Mouse (Mus musculus) limb, embryonic 13.5 days (tissue): ENCODE results near the gene BC024978. TPM values are rescaled to one million over a fixed set of nuclear protein-coding genes. Genes with fewer than 3 reads are reported as not detected.
A peak's percentile ranks its signal among the peaks of the same experiment; 100 is the strongest.
"Not testable (repeated sequence)": the region's sequence is repeated elsewhere in the genome, so short reads cannot be mapped to it uniquely, and the experiment has no call there.

Experiments
- ATAC-seq: fragments of 200-750 bp; cut with Nextera tagmentation; 2 replicates; pipeline ENCODE4 v1.8.0; 2017; ENCODE audit warnings: low read depth, moderate number of reproducible peaks, moderate TSS enrichment; ENCODE audit not compliant: low FRiP score
- H3K27ac ChIP-seq: fragments of 300-500 bp; sonication (generic); 2 replicates; pipeline ENCODE4 v1.5.1; 2015; ENCODE audit warnings: inconsistent platforms, mild to moderate bottlenecking, moderate library complexity
- H3K27me3 ChIP-seq: fragments of 300-500 bp; sonication (generic); 2 replicates; pipeline ENCODE4 v1.6.1; 2015; ENCODE audit warnings: mild to moderate bottlenecking, inconsistent platforms
- H3K36me3 ChIP-seq: fragments of 300-500 bp; sonication (generic); 2 replicates; pipeline ENCODE4 v1.6.1; 2015; ENCODE audit warnings: inconsistent platforms, mild to moderate bottlenecking, moderate library complexity
- H3K4me1 ChIP-seq: fragments of 300-500 bp; sonication (generic); 2 replicates; pipeline ENCODE4 v1.6.1; 2015; ENCODE audit warnings: inconsistent platforms
- H3K4me2 ChIP-seq: fragments of 300-500 bp; sonication (generic); replicated peaks from 2 replicates; pipeline ENCODE4 v1.6.1; 2015; ENCODE audit warnings: inconsistent platforms, mild to moderate bottlenecking, moderate library complexity
- H3K4me3 ChIP-seq: fragments of 300-500 bp; sonication (generic); 2 replicates; pipeline ENCODE4 v1.5.1; 2015; ENCODE audit warnings: moderate library complexity, mild to moderate bottlenecking, inconsistent platforms
- H3K9ac ChIP-seq: fragments of 300-500 bp; sonication (generic); 2 replicates; pipeline ENCODE4 v1.6.1; 2015; ENCODE audit warnings: mild to moderate bottlenecking, inconsistent platforms
- H3K9me3 ChIP-seq: fragments of 300-500 bp; sonication (generic); 2 replicates; pipeline ENCODE4 v1.6.1; 2016; ENCODE audit warnings: inconsistent platforms
- WGBS: fragments of 180-500 bp; shearing (Covaris S2); methylation state at CpG from one replicate; pipeline ENCODE4 v1.1.7; 2015; 5-methylcytosine and 5-hydroxymethylcytosine counted together
- polyA plus RNA-seq: library from polyadenylated mRNA; unstranded; fragments of >200 nt; fragmentation: Nextera tagmentation; extraction: Ambion mirVana; gene quantifications from 2 replicates; pipeline ENCODE4 v1.2.1, GENCODE M21; 2015

Gene BC024978
- polyA plus RNA-seq, 1 experiment from 2014 or later = 3.6 TPM

DNA sequence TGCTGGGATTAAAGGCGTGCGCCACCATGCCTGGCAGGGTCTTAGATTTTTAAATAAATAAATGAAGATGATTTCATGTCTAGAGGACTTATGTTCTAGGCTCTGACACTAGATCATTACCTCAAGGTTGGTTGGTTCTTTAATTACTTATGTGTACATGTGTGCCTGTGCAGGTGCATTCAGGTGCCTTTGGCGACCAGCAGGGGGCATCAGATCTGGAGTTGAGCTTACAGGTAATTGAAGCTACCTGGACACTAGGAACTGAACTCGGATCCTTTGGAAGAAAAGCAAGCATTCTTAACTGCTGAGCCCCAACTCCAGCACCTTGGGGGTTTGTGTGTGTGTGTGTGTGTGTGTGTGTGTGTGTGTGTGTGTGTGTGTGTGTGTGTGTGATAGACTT lies 35.2 kb downstream of the BC024978 start:
- Histone ChIP-seq H3K9ac (no peak overlapping the region), H3K4me2 (no peak overlapping the region), H3K4me1 (peaks cover 35% of the 10 kb centered on the region), H3K36me3 (no peaks in the 10 kb centered on the region; the same call in 1 of the 2 replicates), H3K27ac (no peak overlapping the region), H3K27me3 (no peaks in the 10 kb centered on the region), H3K4me3 (no peak overlapping the region), H3K9me3 (no peaks in the 10 kb centered on the region)
- ATAC-seq = no peak
- WGBS = 70% methylated on average over 4 of the region's 4 CpGs

DNA sequence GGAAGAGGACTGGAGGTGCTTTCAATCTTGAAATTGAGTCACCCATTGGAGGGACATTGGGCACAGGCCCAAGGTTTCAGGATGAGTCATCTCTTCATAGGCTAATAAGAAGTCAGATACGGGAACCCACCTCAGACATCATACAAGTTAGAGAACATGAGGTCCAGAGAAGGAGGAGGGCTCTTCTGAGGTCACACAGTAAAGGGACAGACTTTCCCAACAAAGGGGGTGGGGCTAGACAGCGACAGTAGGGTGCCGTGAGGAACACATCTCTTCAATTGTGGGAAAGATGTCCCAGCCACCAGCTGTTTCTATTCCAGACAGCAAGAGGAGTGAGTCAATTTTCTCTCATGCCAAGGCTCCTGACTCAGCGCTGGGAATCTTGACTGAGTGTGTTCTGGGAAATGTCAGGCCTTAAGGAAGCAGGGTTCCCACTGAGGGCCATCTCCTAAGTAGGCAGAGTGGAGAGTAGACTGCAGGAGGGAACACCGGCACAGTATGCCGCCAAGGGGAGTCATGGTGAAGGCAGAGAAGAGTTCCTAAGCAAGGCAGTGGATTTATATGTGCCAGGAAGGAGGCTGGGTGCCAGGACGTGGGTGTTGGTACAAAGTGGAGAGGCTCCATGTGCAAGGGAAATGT lies 36.2 kb downstream of the BC024978 start:
- 81% methylated on average over 7 of the region's 7 CpGs for WGBS
- peaks cover 25% of the 10 kb centered on the region for H3K4me1 ChIP-seq
- no peaks in the 10 kb centered on the region for H3K36me3 ChIP-seq
- H3K4me2 ChIP-seq = no peak overlapping the region
- H3K9me3 ChIP-seq = no peaks in the 10 kb centered on the region
- no peak overlapping the region for H3K4me3 ChIP-seq
- H3K27me3 ChIP-seq = no peaks in the 10 kb centered on the region
- no peak overlapping the region for H3K27ac ChIP-seq
- H3K9ac ChIP-seq = no peak overlapping the region
- ATAC-seq = no peak

DNA sequence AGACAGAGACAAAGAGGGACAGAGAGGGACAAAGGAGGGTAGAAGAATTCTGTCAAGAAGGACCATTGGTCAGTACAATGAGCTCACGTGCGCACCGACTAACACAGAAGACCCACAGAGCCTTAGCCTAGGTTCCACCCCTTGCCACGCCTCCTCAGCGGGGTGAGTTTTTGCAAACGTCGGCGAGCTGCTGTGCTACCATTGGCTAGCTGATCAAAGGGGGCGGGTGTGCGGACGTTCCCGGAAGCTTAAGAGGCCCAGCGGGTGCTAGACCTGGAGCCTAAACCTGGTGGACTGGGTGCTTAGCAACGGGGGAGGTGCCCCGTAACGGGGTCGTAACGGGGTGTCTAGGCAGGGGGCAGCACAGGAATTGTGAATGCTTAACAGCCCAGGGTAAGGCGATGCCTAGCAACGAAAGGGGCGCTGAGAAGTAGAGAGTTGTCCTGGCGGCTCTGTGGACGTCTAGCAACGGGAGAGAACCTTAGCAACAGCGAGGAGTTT lies 37.2 kb downstream of the BC024978 start, which contains the start of gene Coq8b:
Gene Coq8b, plus strand, starts transcription at position 243 of the 501 bp plus-strand sequence.
- H3K4me2 ChIP-seq = peak within 1 kb of the TSS; percentile 77
- H3K4me3 ChIP-seq = peak within 1 kb of the TSS; percentile 55
- peaks cover 15% of the 10 kb centered on the region for H3K4me1 ChIP-seq
- under 1% methylated on average over 25 of the region's 25 CpGs for WGBS
- H3K27ac ChIP-seq = peak within 1 kb of the TSS; percentile 88
- no peaks in the 10 kb centered on the region; the same call in 1 of the 2 replicates for H3K9me3 ChIP-seq
- peaks cover 3% of the 10 kb centered on the region for H3K36me3 ChIP-seq
- no peaks in the 10 kb centered on the region for H3K27me3 ChIP-seq
- ATAC-seq = peak; percentile 92
- H3K9ac ChIP-seq = peak within 1 kb of the TSS; percentile 63

DNA sequence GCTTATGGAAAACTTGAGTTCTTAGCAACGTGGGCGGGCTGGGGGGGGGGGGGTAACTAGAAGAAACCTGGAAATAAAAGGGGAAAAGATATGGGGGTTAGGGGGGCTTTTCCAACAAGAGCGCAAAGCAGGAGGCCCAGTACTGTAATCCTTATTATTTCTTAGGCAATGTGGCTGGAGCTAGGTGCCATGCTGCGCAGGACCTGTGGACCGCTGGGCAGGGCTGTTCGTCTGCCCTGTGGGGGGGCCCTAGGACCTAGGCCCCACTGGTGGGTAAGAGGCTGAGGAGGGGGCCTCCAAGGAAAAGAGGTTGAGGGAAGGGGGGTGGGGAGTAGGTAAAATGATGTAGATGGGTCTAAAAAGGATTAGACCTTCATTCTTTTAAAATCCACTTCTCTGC lies 37.7 kb downstream of the BC024978 start:
- Histone ChIP-seq H3K9ac (peak overlapping the region; percentile 63), H3K4me1 (peaks cover 15% of the 10 kb centered on the region), H3K4me2 (peak overlapping the region; percentile 77), H3K4me3 (peak overlapping the region; percentile 55), H3K36me3 (peaks cover 3% of the 10 kb centered on the region), H3K27me3 (no peaks in the 10 kb centered on the region), H3K9me3 (no peaks in the 10 kb centered on the region; the same call in 1 of the 2 replicates), H3K27ac (peak overlapping the region; percentile 88)
- under 1% methylated on average over 6 of the region's 6 CpGs for WGBS
- peak; percentile 16 for ATAC-seq

DNA sequence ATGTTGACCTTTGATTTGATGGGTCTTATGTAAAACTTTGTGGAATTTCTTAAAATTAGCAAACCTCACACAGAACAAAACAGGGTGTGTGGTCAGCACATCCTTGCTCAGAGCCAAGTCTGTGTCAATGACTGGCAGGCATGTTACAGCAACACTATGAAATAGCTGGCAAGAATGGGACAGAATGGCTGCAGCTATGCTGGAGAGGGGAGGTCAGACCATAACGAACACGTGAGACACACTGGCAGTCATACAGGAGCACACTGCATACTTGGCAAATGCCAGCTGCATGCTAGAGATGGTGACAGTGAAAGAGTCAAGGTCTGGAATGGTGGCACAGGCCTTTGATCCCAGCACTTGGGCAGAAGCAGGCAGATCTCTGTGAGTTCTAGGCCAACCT lies 40.1 kb downstream of the BC024978 start:
- H3K4me2 ChIP-seq = no peak overlapping the region
- H3K27ac ChIP-seq = no peak overlapping the region
- no peak overlapping the region for H3K4me3 ChIP-seq
- no peak for ATAC-seq
- H3K9me3 ChIP-seq = no peaks in the 10 kb centered on the region; the same call in 1 of the 2 replicates
- H3K36me3 ChIP-seq = peaks cover 16% of the 10 kb centered on the region
- 82% methylated on average over 2 of the region's 2 CpGs for WGBS
- H3K9ac ChIP-seq = no peak overlapping the region
- no peaks in the 10 kb centered on the region for H3K27me3 ChIP-seq
- peaks cover 11% of the 10 kb centered on the region for H3K4me1 ChIP-seq

DNA sequence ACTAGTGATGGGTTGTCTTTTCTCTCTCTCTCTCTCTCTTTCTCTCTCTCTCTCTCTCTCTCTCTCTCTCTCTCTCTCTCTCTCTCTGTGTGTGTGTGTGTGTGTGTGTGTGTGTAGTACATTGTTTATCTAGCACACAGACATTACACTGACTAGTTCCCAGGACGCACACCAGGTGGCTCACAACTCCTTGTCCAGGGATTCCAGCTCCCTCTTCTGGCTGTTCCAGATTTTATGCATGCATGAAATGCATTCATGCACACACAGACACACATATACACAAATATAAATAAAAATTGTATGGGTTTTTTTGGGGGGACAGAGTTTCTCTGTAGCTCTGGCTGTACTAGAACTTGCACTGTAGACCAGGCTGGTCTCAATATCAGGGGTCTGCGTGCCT lies 41.9 kb downstream of the BC024978 start:
- no peak for ATAC-seq
- peaks cover 28% of the 10 kb centered on the region for H3K36me3 ChIP-seq
- H3K4me2 ChIP-seq = no peak overlapping the region
- H3K9me3 ChIP-seq = no peaks in the 10 kb centered on the region; the same call in 1 of the 2 replicates
- H3K27ac ChIP-seq = no peak overlapping the region
- no peak overlapping the region for H3K9ac ChIP-seq
- no peaks in the 10 kb centered on the region for H3K27me3 ChIP-seq
- no peak overlapping the region for H3K4me3 ChIP-seq
- 85% methylated on average over 2 of the region's 2 CpGs for WGBS
- H3K4me1 ChIP-seq = peaks cover 11% of the 10 kb centered on the region

DNA sequence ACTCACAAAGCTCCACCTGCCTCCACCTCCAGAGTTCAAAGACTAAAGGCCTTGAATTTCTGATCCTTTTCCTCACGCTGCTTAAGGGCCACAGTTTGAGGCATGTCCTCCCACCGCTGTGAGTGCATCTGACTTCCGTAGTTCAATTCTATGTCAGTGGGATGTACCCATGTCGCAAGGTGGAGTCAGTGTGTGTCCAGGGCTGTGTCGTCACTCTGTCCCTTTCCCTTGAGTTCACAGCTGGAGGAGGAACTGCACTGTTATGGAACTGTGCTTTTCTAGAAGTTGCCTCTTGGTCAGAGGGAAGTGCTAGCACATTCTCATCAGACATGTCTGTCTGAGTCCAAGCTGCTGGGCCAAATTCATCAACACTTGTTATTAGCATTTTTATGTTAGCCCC lies 43.0 kb downstream of the BC024978 start:
- no peak for ATAC-seq
- H3K4me1 ChIP-seq = peaks cover 8% of the 10 kb centered on the region
- WGBS = 79% methylated on average over 5 of the region's 5 CpGs

DNA sequence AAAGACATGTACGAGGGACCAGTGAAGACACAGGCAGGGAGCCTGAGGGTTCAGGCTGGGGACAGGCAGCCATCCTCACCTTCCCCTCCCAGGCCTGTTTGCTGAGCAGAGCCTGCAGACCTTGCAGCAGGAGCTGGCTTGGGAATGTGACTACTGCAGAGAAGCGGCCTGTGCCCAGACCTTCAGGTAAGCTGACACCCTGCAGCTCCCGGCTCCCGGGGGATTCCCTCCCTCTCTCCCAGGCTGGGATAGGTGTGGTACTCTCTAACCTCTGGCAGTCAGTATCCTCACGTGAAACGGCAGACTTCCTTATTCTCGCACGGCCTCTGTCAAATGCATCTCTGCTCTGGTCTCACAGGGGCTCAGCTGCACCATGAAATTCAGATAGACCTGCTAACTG lies 47.6 kb downstream of the BC024978 start:
- no peak for ATAC-seq
- no peak overlapping the region for H3K4me3 ChIP-seq
- H3K4me1 ChIP-seq = no peaks in the 10 kb centered on the region
- no peaks in the 10 kb centered on the region for H3K27me3 ChIP-seq
- 51% methylated on average over 8 of the region's 8 CpGs for WGBS
- H3K9me3 ChIP-seq = no peaks in the 10 kb centered on the region; the same call in 1 of the 2 replicates
- H3K4me2 ChIP-seq = no peak overlapping the region
- no peak overlapping the region for H3K27ac ChIP-seq
- H3K36me3 ChIP-seq = peaks cover 67% of the 10 kb centered on the region
- 0 out of 2 replicates have a peak overlapping the region, but pooled peaks have one; percentile 5 for H3K9ac ChIP-seq

More for the DNA sequence above, 43.0 kb downstream of the BC024978 start:
- H3K36me3 ChIP-seq = peaks cover 39% of the 10 kb centered on the region
- no peak overlapping the region for H3K9ac ChIP-seq
- H3K9me3 ChIP-seq = no peaks in the 10 kb centered on the region; the same call in 1 of the 2 replicates
- no peak overlapping the region for H3K27ac ChIP-seq
- H3K4me3 ChIP-seq = no peak overlapping the region
- H3K4me2 ChIP-seq = no peak overlapping the region
- no peaks in the 10 kb centered on the region for H3K27me3 ChIP-seq

DNA sequence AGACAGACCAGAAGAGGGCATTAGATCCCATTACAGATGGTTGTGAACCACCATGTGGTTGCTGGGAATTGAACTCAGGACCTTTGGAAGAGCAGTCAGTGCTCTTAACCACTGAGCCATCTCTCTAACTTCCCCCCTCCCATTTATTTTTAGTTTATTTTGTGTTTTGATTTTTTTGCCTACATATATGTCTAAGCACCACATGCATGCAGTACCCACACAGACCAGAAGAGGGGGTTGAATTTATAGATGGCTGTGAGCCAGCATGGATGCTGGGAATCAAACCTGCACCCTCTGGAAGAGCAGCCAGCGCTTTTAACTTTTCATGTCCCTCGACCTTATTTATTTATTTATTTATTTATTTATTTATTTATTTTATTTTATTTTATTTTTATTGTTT lies 48.5 kb downstream of the BC024978 start:
- H3K36me3 ChIP-seq = peaks cover 67% of the 10 kb centered on the region
- H3K4me3 ChIP-seq, ATAC-seq, H3K27ac ChIP-seq, H3K27me3 ChIP-seq, H3K9me3 ChIP-seq, H3K4me1 ChIP-seq, H3K4me2 ChIP-seq, H3K9ac ChIP-seq: not testable (repeated sequence)
- 80% methylated on average over 2 of the region's 2 CpGs for WGBS

DNA sequence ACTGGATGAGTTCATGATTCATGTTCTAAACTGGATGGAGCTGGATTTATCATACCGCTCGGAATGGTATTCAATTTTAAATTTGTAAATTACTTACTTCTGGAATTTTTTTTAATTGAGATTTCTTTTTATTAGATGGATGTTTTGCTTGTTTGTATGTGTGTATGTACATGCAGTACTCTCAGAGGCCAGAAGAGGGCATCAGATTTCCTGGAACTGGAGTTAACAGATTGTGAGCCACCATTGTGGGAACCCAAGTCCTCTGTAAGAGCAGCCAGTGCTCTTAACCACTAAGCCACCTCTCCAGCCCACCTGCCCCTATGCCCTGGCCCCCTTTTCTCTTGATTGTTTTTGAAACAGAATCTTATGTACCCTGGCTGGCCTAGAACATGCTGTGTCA lies 53.6 kb downstream of the BC024978 start:
- H3K36me3 ChIP-seq = peaks cover 49% of the 10 kb centered on the region
- no peak overlapping the region for H3K4me3 ChIP-seq
- 83% methylated on average over 2 of the region's 2 CpGs for WGBS

DNA sequence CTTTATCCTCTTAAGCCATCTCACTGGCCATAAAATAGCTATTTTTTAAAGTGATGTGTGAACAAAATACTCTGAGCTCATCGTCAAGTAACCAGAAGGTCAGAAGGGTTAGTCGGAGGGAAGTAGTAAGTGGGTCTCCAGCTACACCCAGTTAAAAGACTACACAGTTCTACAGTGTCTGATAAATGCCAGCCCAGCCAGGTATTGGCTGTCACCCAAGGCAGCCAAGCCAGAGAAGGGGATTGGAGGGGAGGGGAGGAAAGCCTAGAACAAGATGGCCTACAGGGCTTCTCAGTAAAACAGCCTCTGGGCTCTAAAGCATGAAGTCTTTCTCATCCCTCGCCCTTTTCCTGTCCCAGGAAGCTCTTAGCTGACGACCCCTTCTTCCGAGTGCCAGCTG lies 54.3 kb downstream of the BC024978 start:
- no peaks in the 10 kb centered on the region for H3K4me1 ChIP-seq
- ATAC-seq = no peak
- no peaks in the 10 kb centered on the region; the same call in 1 of the 2 replicates for H3K9me3 ChIP-seq
- H3K27ac ChIP-seq = no peak overlapping the region
- H3K4me2 ChIP-seq = no peak overlapping the region
- no peak overlapping the region for H3K9ac ChIP-seq
- H3K4me3 ChIP-seq = no peak overlapping the region
- WGBS = 89% methylated on average over 5 of the region's 5 CpGs
- peaks cover 55% of the 10 kb centered on the region for H3K36me3 ChIP-seq
- no peaks in the 10 kb centered on the region for H3K27me3 ChIP-seq

More for the DNA sequence above, 53.6 kb downstream of the BC024978 start:
- Histone ChIP-seq H3K9ac (no peak overlapping the region), H3K4me1 (no peaks in the 10 kb centered on the region), H3K4me2 (no peak overlapping the region), H3K27ac (no peak overlapping the region), H3K9me3 (no peaks in the 10 kb centered on the region; the same call in 1 of the 2 replicates), H3K27me3 (no peaks in the 10 kb centered on the region)
- ATAC-seq = no peak

DNA sequence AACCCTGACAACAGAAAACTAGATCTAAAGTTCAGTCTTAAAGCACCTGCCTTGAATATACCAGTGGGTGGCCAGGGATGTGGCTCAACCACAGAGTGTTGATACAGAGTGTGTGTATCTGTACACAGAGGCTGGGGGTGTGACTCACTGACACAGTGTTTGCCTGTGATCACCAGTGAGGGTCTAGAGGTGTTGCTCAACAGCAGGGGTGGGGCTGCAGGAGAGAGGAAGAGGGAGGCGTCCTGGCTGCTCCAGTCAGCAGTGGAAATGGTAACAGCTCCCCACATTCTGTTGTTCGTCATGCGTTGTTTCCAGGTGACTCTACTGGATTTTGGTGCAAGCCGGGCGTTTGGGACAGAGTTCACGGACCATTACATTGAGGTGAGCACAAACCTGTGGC lies 56.4 kb downstream of the BC024978 start:
- WGBS = 81% methylated on average over 6 of the region's 6 CpGs
- H3K27ac ChIP-seq = no peak overlapping the region
- no peak overlapping the region for H3K9ac ChIP-seq
- no peaks in the 10 kb centered on the region; the same call in 1 of the 2 replicates for H3K9me3 ChIP-seq
- no peak for ATAC-seq
- H3K4me2 ChIP-seq = no peak overlapping the region
- H3K4me1 ChIP-seq = peaks cover 5% of the 10 kb centered on the region
- no peaks in the 10 kb centered on the region for H3K27me3 ChIP-seq
- H3K36me3 ChIP-seq = peaks cover 38% of the 10 kb centered on the region
- no peak overlapping the region for H3K4me3 ChIP-seq
